Mouse (Mus musculus) heart, adult 2 months (tissue): ENCODE results near the gene Gdpd3.

Experiments
- CTCF ChIP-seq: fragments of 200-600 bp; IDR thresholded peaks from 2 replicates; pipeline ENCODE4 v1.8.1; 2022; ENCODE audit warnings: antibody characterized with exemption, mild to moderate bottlenecking, moderate library complexity
- EP300 ChIP-seq: fragments of 200-500 bp; IDR thresholded peaks from 2 replicates; pipeline ENCODE4 v1.6.1; 2011; ENCODE audit warnings: low read depth, low read length, control low read depth; ENCODE audit not compliant: insufficient read depth

DNA sequence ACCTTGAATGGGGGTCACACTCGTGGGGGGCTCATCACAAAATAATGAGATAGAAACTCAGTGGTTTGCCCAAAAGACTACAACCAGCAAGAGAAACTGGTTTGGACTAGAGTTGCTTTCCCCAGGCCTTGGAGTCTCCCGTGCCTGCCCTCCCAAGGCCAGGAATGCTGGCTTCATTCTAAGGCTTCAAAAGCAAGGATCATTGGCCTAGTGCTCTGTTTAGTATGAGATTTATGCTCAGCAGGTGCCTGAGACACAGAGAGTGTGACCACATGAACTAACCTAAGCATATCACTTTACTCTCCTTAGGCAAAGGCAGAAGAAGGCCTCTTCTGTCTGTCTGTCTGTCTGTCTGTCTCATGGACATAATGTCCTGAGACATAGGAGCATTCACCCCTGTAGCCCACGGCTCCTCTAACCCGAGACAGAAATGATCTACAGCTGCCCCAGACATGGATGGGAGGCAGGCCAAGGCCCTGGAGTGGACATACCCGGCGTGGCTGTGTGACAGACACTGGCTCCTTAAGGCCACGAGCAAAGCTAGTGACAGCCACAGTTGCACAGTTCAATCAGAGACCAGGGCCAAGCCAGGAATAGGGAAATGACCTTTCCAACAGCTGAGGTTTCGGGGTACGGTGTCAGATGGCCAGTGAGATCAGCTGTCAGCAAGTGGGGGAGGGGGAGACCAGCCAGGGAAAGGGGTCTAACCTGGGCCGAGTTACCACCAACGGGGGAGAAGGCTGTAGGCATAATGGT, 36.2 kb downstream of the Gdpd3 start:
- no peak for TF ChIP-seq CTCF
- no peak for TF ChIP-seq EP300
